Mouse (Mus musculus) lung, postnatal 4 days (tissue): Measurements from ENCODE around the gene Trim37.
"Not testable (repeated sequence)": the region's sequence is repeated elsewhere in the genome, so short reads cannot be mapped to it uniquely, and the experiment has no call there.

Experiments used
- DNase-seq, 2 experiments: peaks; one replicate each; pipeline ENCODE4 v3.0.0; 2021

The Trim37 gene

GRCm38 (mm10) chr11:87233377-87233776 lies 106.5 kb downstream of the Trim37 start:
- DNase-seq = no peak

DNA sequence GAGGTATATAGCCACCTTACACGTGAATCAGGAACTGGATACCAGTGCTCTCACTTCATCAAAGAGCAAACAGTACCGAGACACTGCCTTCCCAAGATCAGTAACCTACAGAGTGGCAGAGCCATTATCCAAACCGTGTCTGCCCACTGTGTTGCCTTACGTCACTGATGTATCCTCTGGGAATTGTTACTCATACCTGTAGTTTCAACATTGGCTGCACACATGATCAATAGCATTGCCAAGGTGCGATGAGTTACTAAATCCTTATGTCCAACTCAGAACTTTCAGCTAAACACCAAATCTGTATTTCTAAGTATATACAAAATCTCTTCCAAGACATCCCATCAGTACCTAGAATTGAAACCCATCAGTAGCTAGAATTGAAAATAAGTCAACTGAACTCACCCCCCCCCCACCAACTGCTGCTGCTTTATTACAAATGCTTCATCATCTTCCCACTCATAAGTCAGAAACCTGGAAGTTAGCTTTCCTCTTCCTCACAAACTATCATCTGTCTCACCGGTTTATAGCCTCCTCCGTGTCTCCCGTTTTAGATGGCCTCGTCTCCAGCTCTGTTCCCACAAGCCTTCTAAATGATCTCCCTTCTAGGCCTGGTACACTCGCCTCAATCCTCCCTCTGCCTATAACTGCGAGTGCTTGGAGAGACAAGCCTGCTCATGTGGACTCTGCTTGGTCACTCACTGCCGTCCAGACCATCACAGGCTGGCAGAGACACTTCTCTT lies 108.0 kb downstream of the Trim37 start:
- DNase-seq = no peak

GRCm38 (mm10) chr11:87235486-87235872 lies 108.6 kb downstream of the Trim37 start:
- no peak for DNase-seq

DNA sequence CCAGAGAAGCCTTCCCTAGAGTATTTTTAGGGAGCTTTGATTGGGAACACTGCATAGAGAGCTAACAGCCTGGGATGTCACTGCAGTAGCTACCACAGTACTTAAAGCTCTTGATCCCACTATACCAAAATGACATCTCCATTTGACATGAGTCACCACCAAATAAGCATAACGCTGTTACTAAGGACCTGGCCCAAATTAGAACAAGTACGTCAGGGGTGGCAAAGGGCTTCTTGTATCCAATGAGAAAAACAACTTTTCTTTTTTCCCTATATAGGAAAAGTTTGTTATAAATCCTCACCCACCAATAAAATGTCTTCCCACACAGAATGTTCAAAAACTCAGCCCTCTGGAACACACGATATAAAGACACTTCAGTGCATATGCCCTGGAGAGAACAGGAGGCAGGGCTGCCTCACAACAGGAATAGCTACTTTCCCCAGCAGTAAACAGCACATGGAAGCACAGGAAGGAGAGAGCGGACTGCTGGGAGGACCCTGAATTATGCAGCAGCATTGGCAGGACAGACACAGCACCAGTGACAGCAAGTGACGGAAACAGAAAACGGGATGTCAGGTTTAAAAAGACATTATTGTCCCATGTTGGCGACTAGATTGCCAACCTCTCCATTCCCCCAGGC lies 112.1 kb downstream of the Trim37 start:
- DNase-seq = no peak

DNA sequence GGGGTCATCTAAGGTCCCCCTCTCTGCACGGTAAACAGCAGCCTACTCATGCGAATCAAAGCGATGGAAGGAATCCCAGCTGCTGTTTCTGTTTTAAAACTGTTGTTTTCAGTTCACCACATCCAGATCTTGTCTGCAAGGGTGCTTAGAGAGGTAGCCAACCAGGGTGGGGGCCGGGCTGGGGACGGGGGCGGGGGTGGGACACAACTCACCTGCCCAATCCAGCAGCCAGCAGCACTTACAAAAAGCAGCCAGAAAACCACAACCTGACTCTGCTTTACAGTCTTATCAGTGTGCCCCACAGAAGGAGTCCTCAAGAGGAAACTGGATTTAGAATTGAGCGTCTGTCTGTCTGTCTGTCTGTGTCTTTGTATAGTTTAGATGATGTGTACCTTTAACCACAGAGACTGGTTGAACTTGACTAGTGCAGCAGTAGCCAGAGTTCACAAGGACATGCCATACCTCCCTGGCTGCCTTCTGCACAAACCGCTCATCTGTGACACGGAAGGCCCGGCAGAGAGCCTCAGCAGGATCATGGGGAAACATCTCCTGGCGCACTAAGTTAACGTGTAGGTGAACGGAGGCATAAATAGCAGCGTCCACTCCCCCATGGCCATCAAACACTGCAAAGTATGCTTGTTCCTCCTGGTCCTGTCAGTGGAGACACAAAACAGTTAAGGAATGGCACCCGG lies 113.4 kb downstream of the Trim37 start:
- DNase-seq = no peak

DNA sequence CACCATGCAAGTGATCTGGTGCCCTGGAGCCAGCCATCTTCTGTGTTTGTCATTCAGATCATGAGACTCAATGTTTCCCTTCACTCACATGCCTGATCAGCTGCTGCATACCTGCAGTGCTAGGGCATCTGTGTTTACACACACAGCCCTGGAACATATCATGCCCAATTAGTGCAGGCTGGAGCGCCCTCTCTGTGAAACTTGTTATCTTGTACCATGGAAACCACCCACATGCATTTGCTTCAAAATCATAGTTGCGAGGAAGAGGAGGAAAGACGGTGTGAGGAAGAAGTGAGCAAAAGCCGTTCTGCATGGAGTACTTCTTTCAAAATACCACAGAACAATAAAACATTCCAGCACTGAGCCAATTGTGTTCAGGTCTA lies 113.9 kb downstream of the Trim37 start:
- DNase-seq = no peak

- DNase-seq = no peak
Measured at GRCm38 (mm10) chr11:87241256-87241655, 114.4 kb downstream of the Trim37 start.

DNA sequence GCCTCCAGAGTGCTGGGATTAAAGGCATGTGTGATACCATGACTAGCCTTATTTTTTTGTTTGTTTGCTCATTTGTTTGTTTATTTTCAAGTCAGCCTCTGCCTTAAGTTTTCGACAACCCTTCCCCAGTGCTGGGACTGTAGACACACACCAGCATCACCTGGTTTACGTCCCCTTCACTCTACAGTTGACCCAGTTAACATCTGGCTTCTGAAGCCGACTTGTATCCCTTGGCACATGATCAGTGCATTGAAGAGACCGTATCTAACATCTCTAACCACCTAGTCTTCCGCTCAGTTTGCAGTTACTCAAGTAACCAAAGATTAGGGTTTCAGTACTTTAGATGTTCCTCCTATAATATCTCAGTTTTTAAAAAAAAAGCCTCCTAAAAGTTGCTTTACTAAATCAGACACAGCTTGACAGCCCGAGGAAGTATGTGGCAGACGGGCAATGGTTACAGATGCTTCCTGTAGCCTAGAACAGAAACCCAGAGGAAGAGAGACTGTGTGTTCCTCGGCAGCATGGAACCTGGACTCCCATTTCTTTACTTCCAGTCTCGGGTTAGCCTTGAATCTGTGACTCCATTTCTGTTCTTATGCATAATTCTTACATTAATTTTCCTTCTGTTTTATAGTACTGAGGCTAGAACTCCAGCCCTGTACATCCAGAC lies 118.4 kb downstream of the Trim37 start:
- DNase-seq = no peak

DNA sequence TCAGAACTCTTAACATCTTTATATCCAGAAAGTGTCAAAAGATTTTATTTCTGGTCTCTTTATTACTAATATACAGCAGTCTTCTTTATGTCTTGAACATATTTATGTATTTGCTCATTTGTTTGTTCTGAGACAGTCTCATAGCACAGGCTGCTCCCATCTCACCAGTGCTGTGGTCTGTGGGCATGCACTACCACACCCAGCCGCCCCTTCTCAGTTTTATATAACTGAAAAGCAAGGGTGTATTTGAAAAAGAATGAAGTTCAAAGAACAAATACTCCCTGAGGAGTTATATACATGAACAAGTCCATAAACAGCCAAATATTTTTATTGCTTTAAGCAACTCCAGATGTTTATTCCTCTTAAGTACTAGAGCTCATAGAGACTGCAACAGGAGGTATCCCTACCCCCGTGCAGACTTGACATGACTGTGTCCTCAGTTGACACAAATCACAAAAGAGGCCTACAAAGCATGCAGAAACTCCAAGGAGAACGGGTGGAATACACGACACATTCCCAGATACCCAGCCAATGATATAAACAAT lies 119.3 kb downstream of the Trim37 start:
- no peak for DNase-seq

- no peak for DNase-seq
Measured at GRCm38 (mm10) chr11:87246724-87247493, 120.0 kb downstream of the Trim37 start.

DNA sequence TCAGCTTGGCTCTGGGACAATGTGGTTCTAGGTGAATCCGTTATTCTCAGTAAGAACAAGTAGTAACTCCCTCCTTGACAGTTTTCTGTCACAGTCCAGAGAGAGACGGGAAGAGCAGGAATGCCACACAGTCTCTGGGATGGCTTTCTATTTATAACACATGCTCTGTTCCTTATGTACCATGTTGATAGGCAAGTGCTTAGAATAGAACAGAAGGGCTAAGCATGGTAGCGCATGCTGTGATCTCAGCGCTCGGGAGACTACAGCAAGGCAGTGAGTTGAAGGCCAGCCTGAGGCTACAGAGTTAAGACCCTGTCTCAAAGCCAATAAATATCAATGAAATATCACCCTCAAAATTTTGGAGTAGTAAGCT lies 120.6 kb downstream of the Trim37 start:
- DNase-seq = no peak

GRCm38 (mm10) chr11:87250132-87250531 lies 123.3 kb downstream of the Trim37 start:
- DNase-seq = no peak

DNA sequence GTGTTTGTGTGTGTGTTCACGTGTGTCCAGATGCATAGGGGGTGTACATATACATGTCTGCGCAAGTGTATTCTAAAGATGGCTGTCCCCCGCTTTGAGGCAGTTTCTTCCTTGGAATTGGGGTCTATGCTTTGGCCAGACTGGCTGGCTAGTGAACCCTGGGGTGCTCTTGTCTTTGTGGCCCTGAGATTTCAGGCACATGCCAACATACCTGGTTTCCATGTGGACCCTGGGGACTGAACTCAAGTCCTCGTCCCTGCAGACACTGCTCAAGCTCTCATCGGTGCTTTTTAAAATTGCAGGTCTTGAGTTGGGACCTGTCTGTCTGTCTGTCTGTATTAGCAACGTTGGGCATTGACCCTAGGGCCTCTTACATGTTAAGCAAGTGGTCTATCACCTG lies 126.4 kb downstream of the Trim37 start:
- DNase-seq = no peak

- DNase-seq = no peak
Measured at GRCm38 (mm10) chr11:87254149-87254548, 127.3 kb downstream of the Trim37 start.

DNA sequence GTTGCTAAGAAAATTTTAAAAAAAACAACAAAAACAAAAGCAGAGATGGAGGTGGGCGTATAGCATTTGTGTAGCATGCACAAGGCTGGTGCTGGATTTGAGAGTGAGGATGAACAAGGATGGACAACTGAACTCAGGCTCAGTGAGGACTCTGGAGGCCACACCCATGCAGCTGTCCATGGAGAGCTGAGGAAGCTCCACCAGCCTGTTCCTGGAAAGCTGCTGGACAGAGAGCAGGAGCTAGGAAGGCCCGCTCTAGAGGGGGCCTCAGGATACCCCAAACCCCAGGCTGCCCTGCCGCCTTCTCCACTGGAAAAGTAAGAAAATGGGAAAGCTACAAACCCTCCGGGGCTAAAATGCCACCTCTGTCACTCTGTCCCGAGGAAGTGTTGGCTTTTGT lies 130.4 kb downstream of the Trim37 start:
- no peak for DNase-seq

- no peak for DNase-seq
Measured at GRCm38 (mm10) chr11:87259792-87260191, 132.9 kb downstream of the Trim37 start.

GRCm38 (mm10) chr11:87261705-87262104 lies 134.8 kb downstream of the Trim37 start:
- DNase-seq = not testable (repeated sequence)

GRCm38 (mm10) chr11:87263946-87264345 lies 137.1 kb downstream of the Trim37 start:
- no peak for DNase-seq

DNA sequence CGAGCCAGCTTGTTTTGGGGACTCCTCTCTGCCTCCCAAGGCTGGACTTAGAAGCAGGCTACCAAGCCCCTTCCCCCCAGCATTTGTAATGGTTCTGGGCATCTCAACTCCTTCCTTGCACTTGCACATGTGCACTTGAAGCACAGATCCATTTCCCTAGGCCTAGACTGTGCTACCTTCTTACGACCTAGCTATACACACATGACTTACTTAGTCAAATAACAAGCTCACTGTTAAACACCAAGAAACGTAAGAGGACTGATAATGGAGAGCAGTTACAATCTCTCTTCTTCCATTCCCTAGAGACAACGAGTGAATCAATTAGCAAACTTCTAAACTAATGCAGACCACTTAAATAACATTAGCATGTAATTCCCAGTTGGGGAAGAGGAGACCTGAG lies 139.4 kb downstream of the Trim37 start:
- no peak for DNase-seq

DNA sequence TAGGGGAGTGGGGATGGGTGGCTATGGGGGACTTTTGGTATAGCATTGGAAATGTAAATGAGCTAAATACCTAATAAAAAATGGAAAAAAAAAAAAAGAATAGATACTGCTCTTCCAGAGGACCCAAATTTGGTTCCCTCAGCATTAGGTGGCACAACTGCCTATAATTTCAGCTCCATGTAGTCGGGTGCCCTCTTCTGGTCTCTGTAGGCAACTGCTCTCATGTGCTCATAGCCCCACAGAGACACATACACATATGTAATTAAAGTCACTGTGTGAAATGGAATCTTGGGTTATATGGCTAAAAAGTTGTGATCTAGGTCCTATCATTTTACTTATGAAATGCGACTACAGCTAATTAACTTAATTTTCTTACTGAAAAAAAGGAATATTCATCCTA lies 141.9 kb downstream of the Trim37 start:
- no peak for DNase-seq
